Mouse (Mus musculus) limb, embryonic 14.5 days (tissue): ENCODE data around the gene Fbxo34. TPM values are rescaled to one million over a fixed set of nuclear protein-coding genes. Genes with fewer than 3 reads are reported as not detected.
A peak's percentile ranks its signal among the peaks of the same experiment; 100 is the strongest.
"Not testable (repeated sequence)": the region's sequence is repeated elsewhere in the genome, so short reads cannot be mapped to it uniquely, and the experiment has no call there.

Experiments used
- ATAC-seq: fragments of 200-750 bp; cut with Nextera tagmentation; 2 replicates; pipeline ENCODE4 v1.8.0; 2017; ENCODE audit warnings: low read depth, moderate number of reproducible peaks, moderate TSS enrichment; ENCODE audit not compliant: low FRiP score
- DNase-seq: peaks from one replicate; pipeline ENCODE4 v3.0.0-alpha.2; 2015; ENCODE audit warnings: low spot score
- H3K27ac ChIP-seq: fragments of 300-500 bp; sonication (generic); replicated peaks from 2 replicates; pipeline ENCODE4 v1.5.1; 2014; ENCODE audit warnings: low read depth, mild to moderate bottlenecking, low read length, moderate library complexity, mixed read lengths
- H3K27me3 ChIP-seq: fragments of 300-500 bp; sonication (generic); 2 replicates; pipeline ENCODE4 v1.6.1; 2014; ENCODE audit warnings: low read length, mixed read lengths; ENCODE audit not compliant: control insufficient read depth, insufficient read depth
- H3K36me3 ChIP-seq: fragments of 300-500 bp; sonication (generic); 2 replicates; pipeline ENCODE4 v1.6.1; 2014; ENCODE audit warnings: mild to moderate bottlenecking, low read length, moderate library complexity, mixed read lengths; ENCODE audit not compliant: control insufficient read depth, insufficient read depth
- H3K4me1 ChIP-seq: fragments of 300-500 bp; sonication (generic); 2 replicates; pipeline ENCODE4 v1.6.1; 2014; ENCODE audit warnings: antibody characterized with exemption, low read length, mixed read lengths; ENCODE audit not compliant: control insufficient read depth, insufficient read depth
- H3K4me2 ChIP-seq: fragments of 300-500 bp; sonication (generic); replicated peaks from 2 replicates; pipeline ENCODE4 v1.6.1; 2014; ENCODE audit warnings: low read depth, mild to moderate bottlenecking, low read length, moderate library complexity; ENCODE audit not compliant: severe bottlenecking
- H3K4me3 ChIP-seq: fragments of 300-500 bp; sonication (generic); replicated peaks from 2 replicates; pipeline ENCODE4 v1.5.1; 2014; ENCODE audit warnings: low read length
- H3K9ac ChIP-seq: fragments of 300-500 bp; sonication (generic); 2 replicates; pipeline ENCODE4 v1.6.1; 2014; ENCODE audit warnings: mild to moderate bottlenecking, low read depth, low read length, moderate library complexity; ENCODE audit not compliant: severe bottlenecking
- H3K9me3 ChIP-seq: fragments of 300-500 bp; sonication (generic); 2 replicates; pipeline ENCODE4 v1.6.1; 2016; ENCODE audit warnings: low read length; ENCODE audit not compliant: control insufficient read depth
- POLR2A ChIP-seq: fragments of 200-500 bp; IDR thresholded peaks from 2 replicates; pipeline ENCODE4 v1.8.0; 2012; ENCODE audit warnings: inconsistent platforms, mild to moderate bottlenecking, moderate library complexity, borderline replicate concordance; ENCODE audit not compliant: insufficient read depth, insufficient read length; ENCODE audit errors: extremely low read depth
- whole genome bisulfite sequencing: fragments of 180-500 bp; shearing (Covaris S2); extraction: QIAGEN DNeasy Blood & Tissue Kit; methylation state at CpG from one replicate; pipeline ENCODE4 v1.1.7; 2014; 5-methylcytosine and 5-hydroxymethylcytosine counted together
- polyA plus RNA-seq, 2 experiments: library from polyadenylated mRNA; depleted of rRNA in 1 of 2; stranded (reverse) in 1 of 2; unstranded in 1 of 2; fragments of >200 nt; fragmentation: Nextera tagmentation in 1 of 2; extraction: Ambion mirVana in 1 of 2; gene quantifications; 2 replicates each; pipeline versions ENCODE4 v1.2.1 to v1.2.3; 2012 to 2014

Gene Fbxo34
- 19.0 and 20.7 TPM in 2 replicates for polyA plus RNA-seq (2012; rRNA removed)
- 26.0 and 27.1 TPM in 2 replicates for polyA plus RNA-seq (2014; fragmentation: Nextera tagmentation; extraction: Ambion mirVana)

GRCm38 (mm10) chr14:47450121-47450520, at the start of gene Fbxo34:
Fbxo34 (plus strand) TSS chr14:47450421.
- not testable (repeated sequence) for H3K36me3 ChIP-seq, H3K4me2 ChIP-seq, H3K27ac ChIP-seq, DNase-seq, H3K4me1 ChIP-seq, H3K4me3 ChIP-seq, ATAC-seq, H3K9ac ChIP-seq, H3K9me3 ChIP-seq, H3K27me3 ChIP-seq
- WGBS = 98% methylated on average over 2 of the region's 5 CpGs

- peaks cover 82% of the 10 kb centered on the region for H3K36me3 ChIP-seq
- H3K9ac ChIP-seq = no peak overlapping the region
- H3K4me1 ChIP-seq = no peaks in the 10 kb centered on the region
- no peak overlapping the region for H3K27ac ChIP-seq
- no peak for TF ChIP-seq POLR2A
- H3K4me3 ChIP-seq = no peak overlapping the region
- no peak for ATAC-seq
- no peak overlapping the region for H3K4me2 ChIP-seq
- no peaks in the 10 kb centered on the region for H3K27me3 ChIP-seq
- WGBS = 89% methylated on average over 8 of the region's 8 CpGs
- H3K9me3 ChIP-seq = no peaks in the 10 kb centered on the region
- DNase-seq = no peak
These were observed 47.5 kb upstream of the Fbxo34 start for GRCm38 (mm10) chr14:47402735-47403134.

- no peak for DNase-seq
- H3K4me3 ChIP-seq = no peak overlapping the region
- ATAC-seq = no peak
- 83% methylated on average over 9 of the region's 9 CpGs for WGBS
- no peaks in the 10 kb centered on the region for H3K4me1 ChIP-seq
- no peak overlapping the region for H3K9ac ChIP-seq
- no peaks in the 10 kb centered on the region for H3K9me3 ChIP-seq
- peaks cover 86% of the 10 kb centered on the region for H3K36me3 ChIP-seq
- TF ChIP-seq POLR2A = no peak
- no peak overlapping the region for H3K4me2 ChIP-seq
- no peak overlapping the region for H3K27ac ChIP-seq
- no peaks in the 10 kb centered on the region for H3K27me3 ChIP-seq
These were observed 44.2 kb upstream of the Fbxo34 start for GRCm38 (mm10) chr14:47406000-47406399.

GRCm38 (mm10) chr14:47417346-47417745, 32.9 kb upstream of the Fbxo34 start:
- no peak for ATAC-seq
- no peak for TF ChIP-seq POLR2A
- Histone ChIP-seq H3K4me2 (peak overlapping the region; percentile 58), H3K27me3 (no peaks in the 10 kb centered on the region), H3K36me3 (peaks cover 27% of the 10 kb centered on the region), H3K4me1 (peaks cover 4% of the 10 kb centered on the region; the same call in 1 of the 2 replicates), H3K9me3 (no peaks in the 10 kb centered on the region), H3K4me3 (peak overlapping the region; percentile 52), H3K27ac (no peak overlapping the region), H3K9ac (peak overlapping the region; percentile 46)
- 39% methylated on average over 3 of the region's 3 CpGs for WGBS
- no peak for DNase-seq

- Histone ChIP-seq H3K4me2 (peak within 1 kb of the TSS; percentile 58), H3K27ac (no peak within 1 kb of the TSS), H3K4me3 (peak within 1 kb of the TSS; percentile 52), H3K9ac (peak within 1 kb of the TSS; percentile 46), H3K36me3 (peaks cover 21% of the 10 kb centered on the region), H3K4me1 (peaks cover 4% of the 10 kb centered on the region; the same call in 1 of the 2 replicates), H3K9me3 (no peaks in the 10 kb centered on the region), H3K27me3 (no peaks in the 10 kb centered on the region)
- no peak for TF ChIP-seq POLR2A
- WGBS = 1% methylated on average over 36 of the region's 36 CpGs
- ATAC-seq (peak; percentile 97), DNase-seq (peak; percentile 96)
These were observed 32.2 kb upstream of the Fbxo34 start, which contains the start of gene Dlgap5 for GRCm38 (mm10) chr14:47417775-47418665. Dlgap5 (minus strand) TSS chr14:47418407.
